Mouse (Mus musculus) liver, embryonic 16.5 days (tissue): ENCODE data around the gene Armc5. TPM values are rescaled to one million over a fixed set of nuclear protein-coding genes. Genes with fewer than 3 reads are reported as not detected.

Experiments
- microRNA-seq: library from miRNA; unstranded; fragments of <30 nt; microRNA quantifications from one replicate; pipeline ENCODE4, GENCODE M21; 2016
- polyA plus RNA-seq: library from polyadenylated mRNA; unstranded; fragments of >200 nt; fragmentation: Nextera tagmentation; extraction: Ambion mirVana; gene quantifications from 2 replicates; pipeline ENCODE4 v1.2.1, GENCODE M21; 2015

The Armc5 gene
- polyA plus RNA-seq, 1 experiment from 2014 or later = 6.5 TPM

Small RNA genes within 50 kb of the gene (microRNA-seq; reads per million reads assigned to microRNA genes)
- 1.2 reads per million for gene Mir3103

Other genes starting within 250 kb of the Armc5 start
- 20.7 and 23.0 TPM in 2 replicates for gene Pycard, start 243.5 kb upstream of the Armc5 start, polyA plus RNA-seq
- 0.15 and 0.32 TPM in 2 replicates for gene Trim72, start 233.4 kb upstream of the Armc5 start, polyA plus RNA-seq
- 7.1 and 7.4 TPM in 2 replicates for gene Itgam, start 174.7 kb upstream of the Armc5 start, polyA plus RNA-seq
- gene Gm49368, start 174.7 kb upstream of the Armc5 start, polyA plus RNA-seq = 0.27 TPM in 1 of 2 replicates, not detected in the other
- gene Itgax, start 107.8 kb upstream of the Armc5 start, polyA plus RNA-seq = 0.16 and 0.24 TPM in 2 replicates
- gene Itgad, start 83.0 kb upstream of the Armc5 start, polyA plus RNA-seq = 0.04 and 0.13 TPM in 2 replicates
- gene Cox6a2, start 31.0 kb upstream of the Armc5 start, polyA plus RNA-seq = 3.4 and 7.5 TPM in 2 replicates
- gene 9130023H24Rik, start 689 bp downstream of the Armc5 start, polyA plus RNA-seq = 2.4 and 2.6 TPM in 2 replicates
- gene Tgfb1i1, start 9.5 kb downstream of the Armc5 start, polyA plus RNA-seq = 9.6 and 11.9 TPM in 2 replicates
- 1.4 and 1.7 TPM in 2 replicates for gene Slc5a2, start 28.3 kb downstream of the Armc5 start, polyA plus RNA-seq
- 20.5 and 23.3 TPM in 2 replicates for gene BC017158, start 60.8 kb downstream of the Armc5 start, polyA plus RNA-seq
- gene Rgs10, start 181.4 kb downstream of the Armc5 start, polyA plus RNA-seq = 27.6 and 29.6 TPM in 2 replicates
- gene Tial1, start 224.4 kb downstream of the Armc5 start, polyA plus RNA-seq = 8.5 and 9.9 TPM in 2 replicates